In genomic region chr3:37556412-37557113, GRCm38 (mm10) we compare ENCODE assay signal across 10 mouse cellular contexts.
DNase-seq lines count a peak whose midpoint lies in the region; ATAC-seq lines count a peak whose summit lies in the region.
"Had no signal": no experiment of that assay in that cellular context is flagged by ENCODE, and none has a peak within 500 bp of the region (broad histone marks: within the 10 kb centered on the region; RNA-seq: fewer than 3 reads in every experiment).

No protein-coding gene starts in this region.

- H3K27ac ChIP-seq in heart, embryonic 16.5 days (ENCODE audit: low read length) = peak overlapping the region; percentile 76
- peak overlapping the region; percentile 72 for H3K27ac ChIP-seq in limb, embryonic 13.5 days
- H3K27ac ChIP-seq: forebrain, embryonic 15.5 days had no signal

- peak; percentile 71 for ATAC-seq in heart, embryonic 16.5 days (replicated peaks; ENCODE audit: extremely low read depth, insufficient read depth, low FRiP score)
- ATAC-seq in limb, embryonic 13.5 days (ENCODE audit: low FRiP score, low read depth) = peak; percentile 75
- ATAC-seq: forebrain, embryonic 15.5 days had no signal

- WGBS in heart, embryonic 16.5 days = 46% methylated on average over 7 of the region's 7 CpGs
- WGBS in limb, embryonic 13.5 days = 26% methylated on average over 7 of the region's 7 CpGs

- peak; percentile 17 for DNase-seq in adrenal gland, postnatal 10 days
- DNase-seq in adrenal gland, postnatal 4 days (ENCODE audit: low spot score in 2 of 2) = no peak
- peak; percentile 78 for DNase-seq in MEL-GATA-1-ER (ENCODE audit: extremely low read depth, low read depth)
- DNase-seq in cerebellum, postnatal 4 days (ENCODE audit: low spot score in 2 of 2) = no peak
- no peak for DNase-seq in layer of hippocampus, postnatal 10 days (ENCODE audit: low spot score in 2 of 2)
- DNase-seq in layer of hippocampus, adult 9-11 months = no peak
- DNase-seq: lung, postnatal 14 days had no signal

- H3K27me3 ChIP-seq in heart, embryonic 16.5 days (ENCODE audit: control insufficient read depth, insufficient read depth, low read length) = no peaks in the 10 kb centered on the region
- no peaks in the 10 kb centered on the region for H3K27me3 ChIP-seq in limb, embryonic 13.5 days
- H3K27me3 ChIP-seq: forebrain, embryonic 15.5 days had no signal

- no peaks in the 10 kb centered on the region for H3K9me3 ChIP-seq in heart, embryonic 16.5 days (replicated peaks; ENCODE audit: control insufficient read depth, low read length)
- H3K9me3 ChIP-seq in limb, embryonic 13.5 days = no peaks in the 10 kb centered on the region
- H3K9me3 ChIP-seq: forebrain, embryonic 15.5 days had no signal

- 0 out of 2 replicates have a peak overlapping the region, but pooled peaks have one; percentile 17 for H3K9ac ChIP-seq in heart, embryonic 16.5 days (ENCODE audit: low read length)
- H3K9ac ChIP-seq in limb, embryonic 13.5 days = no peak overlapping the region
- H3K9ac ChIP-seq: forebrain, embryonic 15.5 days had no signal

- H3K4me1 ChIP-seq in heart, embryonic 16.5 days (ENCODE audit: control insufficient read depth, insufficient read depth, low read length) = peaks cover 12% of the 10 kb centered on the region; the same call in 1 of the 2 replicates
- peaks cover 10% of the 10 kb centered on the region for H3K4me1 ChIP-seq in limb, embryonic 13.5 days
- H3K4me1 ChIP-seq: forebrain, embryonic 15.5 days had no signal

- H3K4me2 ChIP-seq in heart, embryonic 16.5 days (ENCODE audit: low read depth, low read length) = no peak overlapping the region
- no peak overlapping the region for H3K4me2 ChIP-seq in limb, embryonic 13.5 days (replicated peaks)
- H3K4me2 ChIP-seq: forebrain, embryonic 15.5 days had no signal

- H3K4me3 ChIP-seq in heart, embryonic 16.5 days (ENCODE audit: low read length) = no peak overlapping the region
- no peak overlapping the region for H3K4me3 ChIP-seq in limb, embryonic 13.5 days
- H3K4me3 ChIP-seq: forebrain, embryonic 15.5 days had no signal

- H3K36me3 ChIP-seq in heart, embryonic 16.5 days (ENCODE audit: control insufficient read depth, insufficient read depth) = no peaks in the 10 kb centered on the region
- H3K36me3 ChIP-seq in limb, embryonic 13.5 days = no peaks in the 10 kb centered on the region
- H3K36me3 ChIP-seq: forebrain, embryonic 15.5 days had no signal

Comparison
In these comparisons a context has a peak if more than half of its experiments do, and no peak if none do; other contexts are left out.
1. DNase-seq: peak in adrenal gland, postnatal 10 days (single experiment) and MEL-GATA-1-ER (single experiment); none in adrenal gland, postnatal 4 days (0 of 2), cerebellum, postnatal 4 days (0 of 2), layer of hippocampus, postnatal 10 days (0 of 2) and layer of hippocampus, adult 9-11 months (single experiment).